30 mouse cellular contexts compared by ENCODE assay signal in the genomic region with DNA sequence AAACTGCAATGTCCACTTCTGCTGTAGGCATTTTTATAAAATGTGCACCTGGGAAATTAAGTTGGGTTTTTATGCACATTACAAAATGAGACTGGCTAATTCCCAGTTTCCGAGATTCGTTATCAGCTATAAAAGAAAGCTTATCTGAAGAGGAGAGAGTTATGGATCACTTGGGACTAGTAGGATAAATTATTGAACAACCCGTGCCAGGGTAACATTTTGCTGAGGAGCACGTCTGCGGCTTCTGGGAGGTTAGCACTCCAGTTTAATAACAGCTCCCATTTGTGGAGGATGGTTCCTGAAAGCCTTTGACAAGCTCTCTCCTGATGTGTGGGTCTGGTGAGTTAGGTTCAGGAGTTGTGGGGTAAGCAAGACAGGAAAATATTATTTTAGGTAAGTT. TPM values are rescaled to one million over a fixed set of nuclear protein-coding genes. Genes with fewer than 3 reads are reported as not detected.
"Had no signal": no experiment of that assay in that cellular context is flagged by ENCODE, and none has a peak within 500 bp of the region (broad histone marks: within the 10 kb centered on the region; RNA-seq: fewer than 3 reads in every experiment).

No protein-coding gene starts in this region.

- DNase-seq: gastrocnemius, adult 2 months; gastrocnemius, postnatal 10 days; gastrocnemius, postnatal 25 days; heart, adult 18-20 months; heart, postnatal 10 days; heart, postnatal 4 days; kidney, adult 11 months; kidney, adult 8-10 months; kidney, postnatal 10 days; kidney, postnatal 25 days; kidney, postnatal 4 days had no signal

- H3K27me3 ChIP-seq: hindbrain, embryonic 15.5 days had no signal

- ATAC-seq: forebrain, embryonic 16.5 days; hindbrain, postnatal 0 days; intestine, embryonic 16.5 days had no signal

- H3K9me3 ChIP-seq: heart, embryonic 10.5 days; heart, embryonic 12.5 days; hindbrain, embryonic 10.5 days; hindbrain, embryonic 12.5 days; hindbrain, embryonic 15.5 days; limb, embryonic 10.5 days; limb, embryonic 12.5 days had no signal

- H3K9ac ChIP-seq: heart, embryonic 12.5 days; hindbrain, embryonic 12.5 days; hindbrain, embryonic 15.5 days; limb, embryonic 12.5 days had no signal

- H3K4me2 ChIP-seq: heart, embryonic 12.5 days; hindbrain, embryonic 12.5 days; hindbrain, embryonic 15.5 days; limb, embryonic 12.5 days had no signal

- H3K36me3 ChIP-seq: heart, embryonic 10.5 days; heart, embryonic 12.5 days; hindbrain, embryonic 10.5 days; hindbrain, embryonic 12.5 days; hindbrain, embryonic 15.5 days; limb, embryonic 10.5 days; limb, embryonic 12.5 days had no signal

- H3K27ac ChIP-seq: gastrocnemius, adult 2 months; heart, embryonic 10.5 days; hindbrain, embryonic 10.5 days; hindbrain, embryonic 12.5 days; hindbrain, embryonic 15.5 days; hindbrain, postnatal 0 days; layer of hippocampus, adult 2 months; left cerebral cortex, adult 2 months; limb, embryonic 10.5 days; limb, embryonic 12.5 days had no signal

- H3K4me1 ChIP-seq: hindbrain, embryonic 12.5 days had no signal

- H3K4me3 ChIP-seq: gastrocnemius, adult 2 months; heart, embryonic 10.5 days; heart, embryonic 12.5 days; hindbrain, embryonic 10.5 days; hindbrain, embryonic 12.5 days; hindbrain, embryonic 15.5 days; layer of hippocampus, adult 2 months; left cerebral cortex, adult 2 months; limb, embryonic 10.5 days; limb, embryonic 12.5 days had no signal

RNA-seq across cellular contexts. Expression of a gene that starts 2.5 kb away (rescaled TPM):
- total RNA-seq: gastrocnemius, adult 2 months; gastrocnemius, postnatal 10 days; gastrocnemius, postnatal 25 days; gastrocnemius, postnatal 4 days; granulocyte monocyte progenitor cell, adult 5-6 weeks; heart, adult 18-20 months; heart, adult 8-10 months; heart, postnatal 10 days; heart, postnatal 25 days; heart, postnatal 4 days had no signal
- polyA plus RNA-seq: heart, embryonic 10.5 days; heart, embryonic 12.5 days; heart, embryonic 14.5 days; heart, embryonic 16.5 days; hindbrain, embryonic 10.5 days; kidney, embryonic 16.5 days; limb, embryonic 10.5 days; limb, embryonic 12.5 days had no signal

RNA-seq across cellular contexts. Expression of a gene that starts 6.6 kb away (rescaled TPM):
- total RNA-seq: granulocyte monocyte progenitor cell, adult 5-6 weeks had no signal
